Mouse (Mus musculus) hindbrain, postnatal 0 days (tissue): Measurements from ENCODE around the gene Synpo2l. TPM values are rescaled to one million over a fixed set of nuclear protein-coding genes. Genes with fewer than 3 reads are reported as not detected.

Source experiments
- ATAC-seq: fragments of 200-750 bp; cut with Nextera tagmentation; 2 replicates; pipeline ENCODE4 v1.8.0; 2017; ENCODE audit warnings: mild to moderate bottlenecking, moderate TSS enrichment, moderate library complexity
- DNase-seq: peaks from one replicate; pipeline ENCODE4 v3.0.0-alpha.2; 2015; ENCODE audit warnings: low spot score
- H3K27ac ChIP-seq: fragments of 300-500 bp; sonication (generic); 2 replicates; pipeline ENCODE4 v1.5.1; 2014; ENCODE audit warnings: mild to moderate bottlenecking
- H3K27me3 ChIP-seq: fragments of 300-500 bp; sonication (generic); 2 replicates; pipeline ENCODE4 v1.6.1; 2014; ENCODE audit warnings: low read length, mixed read lengths; ENCODE audit not compliant: insufficient read depth
- H3K36me3 ChIP-seq: fragments of 300-500 bp; sonication (generic); 2 replicates; pipeline ENCODE4 v1.6.1; 2014; ENCODE audit warnings: low read length, mixed read lengths; ENCODE audit not compliant: insufficient read depth
- H3K4me1 ChIP-seq: fragments of 300-500 bp; sonication (generic); 2 replicates; pipeline ENCODE4 v1.6.1; 2014; ENCODE audit warnings: antibody characterized with exemption, low read length, mixed read lengths; ENCODE audit not compliant: insufficient read depth
- H3K4me2 ChIP-seq: fragments of 300-500 bp; sonication (generic); 2 replicates; pipeline ENCODE4 v1.6.1; 2014; ENCODE audit warnings: low read depth, mild to moderate bottlenecking, low read length, moderate library complexity, mixed read lengths
- H3K4me3 ChIP-seq: fragments of 300-500 bp; sonication (generic); 2 replicates; pipeline ENCODE4 v1.5.1; 2014; ENCODE audit warnings: low read length
- H3K9ac ChIP-seq: fragments of 300-500 bp; sonication (generic); replicated peaks from 2 replicates; pipeline ENCODE4 v1.6.1; 2014; ENCODE audit warnings: mild to moderate bottlenecking, low read length, moderate library complexity, mixed read lengths
- H3K9me3 ChIP-seq: fragments of 300-500 bp; sonication (generic); 2 replicates; pipeline ENCODE4 v1.6.1; 2016; ENCODE audit warnings: low read length, mixed read lengths
- CTCF ChIP-seq: IDR thresholded peaks from 2 replicates; pipeline ENCODE4 v1.5.1; 2016; ENCODE audit warnings: antibody characterized with exemption, control low read depth, low read depth
- WGBS: fragments of 180-500 bp; shearing (Covaris S2); extraction: QIAGEN DNeasy Blood & Tissue Kit; methylation state at CpG from one replicate; pipeline ENCODE4 v1.1.7; 2014; 5-methylcytosine and 5-hydroxymethylcytosine counted together
- microRNA-seq, 2 experiments: library from miRNA; unstranded; fragments of <30 nt; microRNA quantifications; one replicate each; pipeline ENCODE4; 2016
- polyA plus RNA-seq: library from polyadenylated mRNA; unstranded; fragments of >200 nt; fragmentation: Nextera tagmentation; extraction: Ambion mirVana; gene quantifications from 2 replicates; pipeline ENCODE4 v1.2.1, GENCODE M21; 2015
- total RNA-seq: library from RNA; depleted of rRNA; stranded (reverse); fragments of >200 nt; gene quantifications from 2 replicates; pipeline ENCODE4 v1.2.3, GENCODE M21; 2014; rRNA removed

Synpo2l gene
- total and polyA plus RNA-seq, 2 experiments from 2014 or later = 0.20 to 0.52 TPM

DNA sequence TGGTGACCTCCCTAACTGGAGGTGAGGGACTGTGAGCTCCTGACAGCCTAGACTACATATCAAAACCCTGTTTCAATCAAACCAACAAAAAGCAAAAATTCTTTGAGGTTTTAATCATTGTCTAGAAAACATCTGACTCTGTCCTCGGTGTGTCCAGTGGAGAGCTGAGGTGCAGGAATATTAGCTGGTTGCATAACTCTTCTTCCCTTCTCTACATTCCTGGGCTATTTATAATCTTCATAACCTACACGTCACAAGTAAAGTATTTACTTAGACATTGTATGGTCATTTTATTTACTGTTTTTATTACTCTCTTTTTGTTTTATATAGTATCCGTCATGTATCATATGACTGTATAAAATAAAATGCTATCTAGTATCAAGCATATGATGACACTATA lies 58.6 kb downstream of the Synpo2l start:
- ATAC-seq (no peak), DNase-seq (no peak)
- H3K9ac ChIP-seq = no peak overlapping the region
- 87% methylated on average over 3 of the region's 3 CpGs for WGBS
- H3K27ac ChIP-seq = no peak overlapping the region
- H3K9me3 ChIP-seq = no peaks in the 10 kb centered on the region
- H3K36me3 ChIP-seq = 0 out of 2 replicates have a peak, but pooled peaks cover 3% of the 10 kb centered on the region
- no peak overlapping the region for H3K4me3 ChIP-seq
- H3K4me1 ChIP-seq = no peaks in the 10 kb centered on the region
- no peak overlapping the region for H3K4me2 ChIP-seq
- TF ChIP-seq CTCF = no peak
- H3K27me3 ChIP-seq = no peaks in the 10 kb centered on the region

Small RNA genes within 50 kb of the gene (microRNA-seq; reads per million reads assigned to microRNA genes)
- gene Mir6946 = 2.1 to 2.8 reads per million in 2 experiments

Other genes starting within 250 kb of the Synpo2l start
- 0.11 and 0.31 TPM in 2 replicates for gene Cfap70, start 216.1 kb downstream of the Synpo2l start, total RNA-seq
- gene Cfap70, start 216.1 kb downstream of the Synpo2l start, polyA plus RNA-seq = 1.8 and 2.2 TPM in 2 replicates
- 36.5 and 38.4 TPM in 2 replicates for gene Anxa7, start 188.2 kb downstream of the Synpo2l start, total RNA-seq
- gene Anxa7, start 188.2 kb downstream of the Synpo2l start, polyA plus RNA-seq = 19.8 and 20.5 TPM in 2 replicates
- gene Mss51, start 171.5 kb downstream of the Synpo2l start, total RNA-seq = 0.11 and 0.26 TPM in 2 replicates
- 0.08 and 0.19 TPM in 2 replicates for gene Mss51, start 171.5 kb downstream of the Synpo2l start, polyA plus RNA-seq
- 110 and 130 TPM in 2 replicates for gene Ppp3cb, start 121.8 kb downstream of the Synpo2l start, total RNA-seq
- 94.7 and 97.5 TPM in 2 replicates for gene Ppp3cb, start 121.8 kb downstream of the Synpo2l start, polyA plus RNA-seq
- gene Usp54, start 27.3 kb downstream of the Synpo2l start, total RNA-seq = 27.5 and 30.2 TPM in 2 replicates
- gene Usp54, start 27.3 kb downstream of the Synpo2l start, polyA plus RNA-seq = 5.8 and 5.9 TPM in 2 replicates
- gene Myoz1, start 11.8 kb downstream of the Synpo2l start, total RNA-seq = 1.4 TPM in 1 of 2 replicates, not detected in the other
- gene Myoz1, start 11.8 kb downstream of the Synpo2l start, polyA plus RNA-seq = 0.35 TPM in 1 of 2 replicates, not detected in the other
- 166 and 179 TPM in 2 replicates for gene Sec24c, start 6.0 kb upstream of the Synpo2l start, total RNA-seq
- gene Sec24c, start 6.0 kb upstream of the Synpo2l start, polyA plus RNA-seq = 52.5 and 58.7 TPM in 2 replicates
- gene Fut11, start 26.6 kb upstream of the Synpo2l start, total RNA-seq = 18.0 and 19.2 TPM in 2 replicates
- 24.5 and 26.2 TPM in 2 replicates for gene Fut11, start 26.6 kb upstream of the Synpo2l start, polyA plus RNA-seq
- 122 and 147 TPM in 2 replicates for gene Chchd1, start 34.7 kb upstream of the Synpo2l start, total RNA-seq
- 188 and 193 TPM in 2 replicates for gene Chchd1, start 34.7 kb upstream of the Synpo2l start, polyA plus RNA-seq
- gene Zswim8, start 39.2 kb upstream of the Synpo2l start, total RNA-seq = 149 and 159 TPM in 2 replicates
- gene Zswim8, start 39.2 kb upstream of the Synpo2l start, polyA plus RNA-seq = 31.3 and 36.8 TPM in 2 replicates
- 19.8 and 23.2 TPM in 2 replicates for gene Ndst2, start 66.2 kb upstream of the Synpo2l start, total RNA-seq
- gene Ndst2, start 66.2 kb upstream of the Synpo2l start, polyA plus RNA-seq = 12.4 and 16.7 TPM in 2 replicates
- gene Camk2g, start 125.7 kb upstream of the Synpo2l start, total RNA-seq = 204 and 248 TPM in 2 replicates
- gene Camk2g, start 125.7 kb upstream of the Synpo2l start, polyA plus RNA-seq = 291 and 299 TPM in 2 replicates
- gene Plau, start 168.3 kb upstream of the Synpo2l start, total RNA-seq = 1.2 and 1.4 TPM in 2 replicates
- 0.26 and 0.39 TPM in 2 replicates for gene Plau, start 168.3 kb upstream of the Synpo2l start, polyA plus RNA-seq